Mouse (Mus musculus): ENCODE data around the gene Fars2.

The Fars2 gene

GRCm38 (mm10) chr13:36720297-36721017 lies 603.2 kb downstream of the Fars2 start:
- DNase-seq, result no peak

- no peak for DNase-seq
Measured at GRCm38 (mm10) chr13:36722309-36722708, 605.1 kb downstream of the Fars2 start.

- DNase-seq, result no peak
Measured at GRCm38 (mm10) chr13:36723726-36724300, 606.6 kb downstream of the Fars2 start.

GRCm38 (mm10) chr13:36724533-36725470 lies 607.6 kb downstream of the Fars2 start:
- no peak for DNase-seq

- DNase-seq, result no peak
Measured at GRCm38 (mm10) chr13:36725881-36726280, 608.7 kb downstream of the Fars2 start.

DNA sequence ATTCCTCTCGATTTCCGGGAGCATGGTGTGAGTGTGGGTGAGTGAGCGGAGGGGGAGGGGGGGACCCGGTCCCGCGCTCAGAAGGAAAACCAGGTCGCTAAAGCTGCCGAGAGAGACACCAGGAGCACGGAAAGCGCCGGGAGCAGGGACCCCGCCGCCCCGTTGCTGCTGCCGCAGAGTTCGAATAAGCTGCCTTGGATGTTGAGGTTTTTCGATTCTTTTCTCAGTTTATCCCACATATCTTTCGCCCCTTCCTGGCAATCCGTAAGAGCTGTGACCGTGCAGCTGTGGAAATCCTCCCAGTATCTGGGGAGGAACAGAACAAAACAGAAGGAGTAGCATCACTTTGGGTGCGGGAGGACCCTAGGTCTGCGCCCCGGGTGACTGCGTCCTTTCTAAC lies 609.3 kb downstream of the Fars2 start:
- DNase-seq, result no peak

DNA sequence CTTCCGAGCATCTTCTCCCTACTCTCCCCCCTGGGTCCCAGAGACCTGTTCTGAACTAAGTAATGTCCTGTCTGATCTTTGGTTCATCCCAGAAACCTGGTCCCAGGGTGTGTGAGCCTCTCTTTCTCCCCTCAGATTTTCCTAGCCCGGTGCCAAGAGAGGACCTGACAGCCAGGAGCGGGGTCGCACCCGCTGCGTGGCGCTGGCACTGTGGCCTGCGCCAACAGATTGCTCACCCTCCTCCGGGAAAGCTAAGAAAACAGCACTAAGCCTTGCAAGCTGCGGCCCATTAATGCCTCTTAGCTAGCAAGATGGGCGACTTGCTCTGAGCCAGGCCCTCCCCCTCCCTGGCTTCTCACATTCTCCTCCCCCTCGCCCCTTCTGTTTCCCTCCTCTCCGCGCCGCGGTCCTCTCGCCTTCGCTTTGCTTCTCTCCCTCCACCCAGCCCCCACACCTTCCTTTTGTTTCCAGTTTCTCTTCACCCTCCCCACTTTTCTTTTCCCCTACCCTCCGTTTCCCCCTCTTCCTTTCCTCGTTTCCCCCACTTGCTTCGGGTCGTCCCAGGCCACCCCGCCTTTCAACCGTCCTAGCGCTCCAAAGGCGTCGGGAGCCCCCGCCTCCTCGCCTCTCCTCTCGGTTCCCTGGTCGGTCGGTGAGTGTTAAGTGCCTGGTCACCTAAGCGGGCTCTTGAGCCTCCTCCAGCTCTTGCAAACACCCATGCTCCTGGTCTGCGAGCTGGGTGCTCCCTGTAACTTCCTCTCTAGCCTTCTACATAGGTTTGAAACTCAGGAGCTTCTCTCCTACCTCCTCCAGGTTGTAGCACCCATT lies 610.0 kb downstream of the Fars2 start:
- DNase-seq, result peak in 1 of 2 experiments; percentile 50

GRCm38 (mm10) chr13:36727779-36728470 lies 610.7 kb downstream of the Fars2 start:
- DNase-seq, result no peak

GRCm38 (mm10) chr13:36728509-36728908 lies 611.3 kb downstream of the Fars2 start:
- DNase-seq, result no peak

GRCm38 (mm10) chr13:36729731-36730340 lies 612.6 kb downstream of the Fars2 start:
- DNase-seq, result no peak

- no peak for DNase-seq
Measured at GRCm38 (mm10) chr13:36730341-36730761, 613.1 kb downstream of the Fars2 start.

DNA sequence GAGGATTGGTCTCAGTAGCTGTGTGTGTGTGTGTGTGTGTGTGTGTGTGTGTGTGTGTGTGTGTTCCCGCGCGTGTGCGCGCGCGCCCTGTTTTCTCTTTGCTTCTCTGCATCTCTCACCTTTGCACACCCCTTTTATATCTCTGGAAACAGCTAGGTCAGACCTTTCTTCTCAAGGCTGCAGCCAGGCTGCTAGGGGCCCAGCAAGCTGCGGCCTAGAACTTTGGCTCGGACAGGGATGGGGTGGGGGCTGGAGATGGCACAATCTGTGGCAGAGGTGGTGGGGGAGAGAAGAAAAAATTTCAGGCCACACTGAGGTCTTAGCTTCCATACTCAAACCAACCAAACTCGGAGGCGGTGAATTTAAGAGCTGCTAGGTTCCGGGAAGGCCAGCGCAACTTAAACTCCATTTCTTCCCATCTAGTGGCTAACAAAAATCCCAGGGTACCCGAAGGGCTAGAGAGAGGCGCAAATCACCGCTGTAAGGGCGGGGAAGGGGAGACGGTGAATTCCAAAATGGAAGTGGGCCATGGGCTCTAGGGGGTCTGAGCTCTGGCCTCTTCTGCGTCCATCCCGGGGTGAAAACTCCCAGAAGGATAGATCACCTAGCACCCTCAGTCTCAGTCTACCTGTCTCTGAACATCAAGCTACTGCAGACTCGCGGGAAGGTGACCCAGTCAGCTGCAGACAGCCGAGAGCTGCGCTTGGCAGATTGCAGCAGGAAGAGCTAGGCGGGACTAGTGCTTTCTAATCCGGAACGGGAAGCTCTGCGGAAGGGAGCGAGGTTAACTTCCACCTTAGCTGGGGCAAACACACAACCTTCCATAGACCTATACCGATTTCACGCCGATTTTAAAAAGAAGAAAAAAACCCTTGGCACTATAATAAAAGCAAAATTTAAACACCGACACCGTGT lies 614.1 kb downstream of the Fars2 start:
- peak in 1 of 2 experiments; percentile 42 for DNase-seq

DNA sequence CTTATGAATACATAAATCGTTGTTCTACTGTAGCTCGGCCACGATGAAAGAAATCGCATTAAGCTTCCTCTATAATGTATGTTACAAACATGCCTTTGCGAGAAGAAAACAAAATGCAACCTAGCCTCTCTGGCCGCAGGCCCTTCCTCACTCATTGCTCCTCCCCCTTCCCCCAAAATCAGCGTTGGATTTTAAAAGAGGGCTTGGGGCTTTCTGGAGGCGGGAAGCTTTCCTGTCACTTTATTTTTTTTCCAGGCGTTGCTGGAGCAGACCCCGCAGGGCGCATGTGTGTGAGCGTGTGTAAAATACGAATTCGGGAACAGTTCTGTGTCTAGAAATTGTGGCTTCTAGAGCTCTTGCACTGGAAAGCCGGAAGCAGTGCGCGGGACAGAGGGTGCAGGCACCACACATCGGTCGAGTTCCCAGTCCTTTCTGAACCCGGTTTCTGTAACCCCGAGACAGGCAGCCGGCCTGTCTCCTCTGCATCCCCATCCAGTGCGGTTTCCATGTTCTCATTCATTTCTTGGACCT lies 614.8 kb downstream of the Fars2 start:
- no peak for DNase-seq

- DNase-seq, result no peak
Measured at GRCm38 (mm10) chr13:36732891-36733490, 615.8 kb downstream of the Fars2 start.

DNA sequence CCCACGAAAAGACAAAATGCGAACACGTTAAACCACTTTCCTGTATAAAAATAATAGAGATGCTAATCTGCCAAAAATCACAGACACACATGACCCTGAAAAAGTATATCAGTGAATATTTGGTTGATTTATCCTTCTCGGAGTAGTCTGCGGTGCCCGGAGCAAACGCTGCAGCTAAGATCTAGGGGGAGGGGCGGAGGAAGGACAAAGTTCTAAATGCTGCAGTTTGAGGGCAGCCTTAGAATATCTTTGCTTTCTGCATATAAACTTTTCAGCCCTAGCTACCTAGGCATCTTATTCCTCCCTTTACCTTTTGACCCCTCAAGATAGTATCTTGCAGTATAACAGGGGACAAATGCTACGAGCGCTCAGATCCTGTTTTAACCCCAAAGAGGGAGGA lies 616.4 kb downstream of the Fars2 start:
- no peak for DNase-seq

- DNase-seq, result no peak
Measured at GRCm38 (mm10) chr13:36733989-36734690, 616.9 kb downstream of the Fars2 start.

- DNase-seq, result no peak
Measured at GRCm38 (mm10) chr13:36734731-36735571, 617.7 kb downstream of the Fars2 start, which contains the start of gene Nrn1. Gene Nrn1, minus strand, starts transcription at chr13:36735131.

Data from lung, postnatal 4 days (tissue).